Mouse (Mus musculus) megakaryocyte, embryonic 14.5 days (primary cell): ENCODE results near the gene Nr1h3. TPM values are rescaled to one million over a fixed set of nuclear protein-coding genes. Genes with fewer than 3 reads are reported as not detected.

Experiments
- H3K27me3 ChIP-seq: replicated peaks from 2 replicates; pipeline ENCODE3; 2012; ENCODE audit warnings: inconsistent platforms
- H3K36me3 ChIP-seq: replicated peaks from 2 replicates; pipeline ENCODE3; 2012; ENCODE audit warnings: low read length, inconsistent platforms, mixed read lengths
- H3K4me1 ChIP-seq: 2 replicates; pipeline ENCODE4 v1.6.1; 2012; ENCODE audit warnings: inconsistent platforms
- H3K4me3 ChIP-seq: replicated peaks from 2 replicates; pipeline ENCODE3; 2012; ENCODE audit warnings: moderate library complexity, mild to moderate bottlenecking, inconsistent platforms
- H3K9me3 ChIP-seq: 2 replicates; pipeline ENCODE4 v1.6.1; 2012; ENCODE audit warnings: inconsistent platforms
- FLI1 ChIP-seq: IDR thresholded peaks from 2 replicates; pipeline ENCODE4 v1.6.1; 2012; ENCODE audit warnings: low read length, inconsistent platforms, mixed read lengths
- GATA1 ChIP-seq: IDR thresholded peaks from 3 replicates; pipeline ENCODE4 v1.6.1; 2012; ENCODE audit warnings: mixed read lengths, low read length, inconsistent platforms, borderline replicate concordance
- polyA plus RNA-seq: library from polyadenylated mRNA; stranded (reverse); fragments of >175 nt; gene quantifications from 2 replicates; pipeline ENCODE4 v1.2.3, GENCODE M21; 2012; ENCODE audit warnings: low replicate concordance; ENCODE audit not compliant: insufficient read depth

Nr1h3 gene
- polyA plus RNA-seq, 1 experiment, result 7.4 TPM

DNA sequence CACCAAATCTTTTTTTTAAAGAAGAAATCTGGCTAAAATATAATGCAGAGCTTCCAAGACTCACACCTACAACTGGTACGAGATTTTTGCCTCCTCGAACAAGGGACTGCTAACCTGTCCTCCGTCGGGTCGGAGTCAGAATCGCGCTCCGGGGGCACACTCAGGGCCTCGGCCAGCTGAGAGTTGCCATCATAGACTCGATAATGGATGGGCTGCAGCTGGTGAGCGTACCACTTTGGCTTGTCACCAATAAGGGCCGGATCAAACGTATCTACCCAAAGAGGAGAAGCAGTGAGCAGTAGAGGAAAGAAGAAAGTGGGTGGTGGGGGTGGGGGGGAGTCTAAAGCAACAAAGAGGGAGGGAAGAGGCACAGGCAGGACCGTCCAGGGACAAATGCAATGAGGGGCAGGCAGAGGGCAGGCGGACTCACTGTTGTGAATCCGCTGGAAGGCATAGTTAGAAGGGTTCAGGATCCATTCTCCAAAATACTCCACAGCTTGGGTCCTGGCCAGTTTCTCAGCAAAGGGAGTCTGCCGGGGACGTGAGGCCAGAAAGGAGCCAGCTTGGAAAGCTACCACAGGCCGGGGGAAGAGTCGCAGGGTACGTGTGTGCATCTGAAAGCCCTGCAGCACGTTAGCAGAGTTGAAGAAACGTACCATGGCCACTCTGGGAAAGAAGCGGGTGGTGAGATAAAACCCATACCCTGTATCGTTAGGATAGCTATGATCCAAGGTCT, 32.9 kb downstream of the Nr1h3 start:
- no peaks in the 10 kb centered on the region for H3K9me3 ChIP-seq
- no peaks in the 10 kb centered on the region for H3K27me3 ChIP-seq
- H3K4me1 ChIP-seq, result no peaks in the 10 kb centered on the region; the same call in 1 of the 2 replicates
- TF ChIP-seq FLI1, result no peak
- no peak for TF ChIP-seq GATA1
- no peak overlapping the region for H3K4me3 ChIP-seq
- H3K36me3 ChIP-seq, result peaks cover 97% of the 10 kb centered on the region

DNA sequence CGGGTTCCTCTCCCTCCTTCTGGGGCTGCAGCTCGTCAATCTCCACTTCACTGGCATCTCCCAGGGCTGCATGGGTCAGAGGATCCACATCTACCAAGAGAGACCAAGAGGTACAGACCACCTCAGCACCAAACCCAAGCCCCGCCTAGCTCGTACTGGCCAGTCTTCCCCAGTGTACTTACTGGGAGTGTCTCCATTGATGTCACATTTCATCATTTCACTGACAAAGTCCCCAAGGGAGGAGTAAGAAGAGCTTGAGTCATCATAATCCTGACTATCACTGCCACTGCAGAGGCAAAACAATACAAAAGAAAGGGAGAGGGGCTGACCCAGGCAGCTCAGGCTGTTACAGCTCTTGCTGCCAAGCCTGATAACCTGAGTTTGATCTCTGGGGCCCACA, 35.0 kb downstream of the Nr1h3 start:
- TF ChIP-seq FLI1 (no peak), GATA1 (no peak)
- H3K4me1 ChIP-seq, result peaks cover 9% of the 10 kb centered on the region; the same call in 1 of the 2 replicates
- H3K9me3 ChIP-seq, result no peaks in the 10 kb centered on the region
- H3K4me3 ChIP-seq, result no peak overlapping the region
- no peaks in the 10 kb centered on the region for H3K27me3 ChIP-seq
- peaks cover 98% of the 10 kb centered on the region for H3K36me3 ChIP-seq

DNA sequence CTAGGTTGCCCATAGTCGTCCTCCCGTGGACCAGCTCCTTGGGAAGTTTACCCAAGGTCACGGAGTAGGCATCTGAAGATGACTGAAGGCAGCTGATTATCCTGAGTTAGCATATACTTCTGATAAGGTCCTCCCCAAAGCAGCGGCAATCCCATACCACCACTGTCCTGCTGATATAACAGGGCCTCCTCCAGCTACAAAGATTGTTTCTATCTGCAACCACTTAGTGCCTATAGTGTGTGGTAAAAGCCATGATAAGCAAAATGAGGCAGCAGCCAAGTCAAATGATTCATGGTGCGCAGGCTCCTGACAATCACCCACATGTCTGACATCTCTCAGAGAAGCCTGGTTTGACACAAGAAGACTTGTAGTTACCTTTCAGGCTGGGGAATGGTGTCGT, 37.6 kb downstream of the Nr1h3 start:
- Histone ChIP-seq H3K9me3 (no peaks in the 10 kb centered on the region), H3K27me3 (no peaks in the 10 kb centered on the region), H3K36me3 (peaks cover 98% of the 10 kb centered on the region), H3K4me3 (no peak overlapping the region), H3K4me1 (peaks cover 12% of the 10 kb centered on the region; the same call in 1 of the 2 replicates)
- TF ChIP-seq GATA1 (no peak), FLI1 (no peak)

DNA sequence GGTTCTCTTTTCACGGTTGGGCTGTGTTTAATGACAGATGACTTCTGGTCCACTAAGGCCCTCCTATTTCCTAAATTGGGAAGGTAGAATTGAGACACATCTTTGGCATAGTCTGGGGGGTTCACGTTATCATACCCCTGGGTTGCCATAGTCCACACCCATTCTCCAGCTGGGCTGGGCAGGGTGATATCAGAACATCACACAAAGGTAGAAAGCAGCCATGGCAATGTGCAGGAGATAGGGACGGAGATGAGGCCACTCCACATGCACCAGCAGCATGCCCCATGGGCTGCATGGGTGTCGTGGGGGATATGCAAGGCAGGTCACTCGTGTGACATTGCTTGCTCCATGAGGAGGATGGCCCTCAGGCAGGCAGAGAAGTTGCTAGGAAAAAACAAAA, 39.1 kb downstream of the Nr1h3 start:
- peak overlapping the region; percentile 44 for H3K4me3 ChIP-seq
- H3K4me1 ChIP-seq, result peaks cover 12% of the 10 kb centered on the region; the same call in 1 of the 2 replicates
- no peaks in the 10 kb centered on the region for H3K27me3 ChIP-seq
- TF ChIP-seq GATA1, result no peak
- TF ChIP-seq FLI1, result no peak
- peaks cover 98% of the 10 kb centered on the region for H3K36me3 ChIP-seq
- H3K9me3 ChIP-seq, result no peaks in the 10 kb centered on the region

DNA sequence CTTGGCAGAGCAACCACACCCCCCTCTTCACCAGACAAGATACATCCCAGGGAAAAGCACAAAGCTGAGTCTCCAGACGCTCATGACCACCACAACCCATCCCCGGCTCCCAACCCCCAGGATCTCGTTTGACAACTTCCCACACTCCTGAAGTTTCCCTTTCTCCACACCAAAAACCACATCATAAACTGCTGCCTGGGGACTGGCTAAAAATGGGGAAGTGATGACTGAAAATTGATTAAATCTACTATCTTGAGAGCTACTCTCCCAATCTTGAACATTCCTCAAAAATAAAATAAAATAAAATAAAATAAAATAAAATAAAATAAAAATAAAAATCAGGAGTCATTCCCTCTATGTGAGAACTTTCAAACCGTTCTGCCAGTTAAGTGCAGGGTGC, 39.7 kb downstream of the Nr1h3 start:
- Histone ChIP-seq H3K4me3 (no peak overlapping the region), H3K36me3 (peaks cover 98% of the 10 kb centered on the region), H3K9me3 (no peaks in the 10 kb centered on the region), H3K27me3 (no peaks in the 10 kb centered on the region), H3K4me1 (peaks cover 12% of the 10 kb centered on the region; the same call in 1 of the 2 replicates)
- no peak for TF ChIP-seq FLI1
- TF ChIP-seq GATA1, result no peak

DNA sequence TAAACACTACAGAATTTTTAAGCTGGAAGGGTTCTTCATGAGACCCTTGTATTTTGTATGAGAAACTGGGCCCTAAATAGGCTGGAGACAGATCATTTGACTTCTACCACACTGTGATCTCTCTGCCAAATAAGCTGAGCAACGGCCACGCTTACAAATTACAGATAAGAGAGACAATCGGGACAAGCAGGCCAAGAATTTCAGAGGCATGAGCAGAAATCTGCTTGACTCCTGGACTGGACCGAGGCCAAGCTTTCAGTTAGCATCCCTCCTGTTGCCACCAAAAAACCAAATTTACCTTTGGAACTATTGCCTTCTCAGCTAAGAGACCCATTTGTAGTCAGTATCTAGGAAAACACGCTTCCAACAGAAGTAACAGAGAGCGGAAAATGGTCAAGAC, 42.0 kb downstream of the Nr1h3 start:
- Histone ChIP-seq H3K36me3 (peaks cover 99% of the 10 kb centered on the region), H3K9me3 (no peaks in the 10 kb centered on the region), H3K4me3 (no peak overlapping the region), H3K27me3 (no peaks in the 10 kb centered on the region), H3K4me1 (peaks cover 12% of the 10 kb centered on the region; the same call in 1 of the 2 replicates)
- TF ChIP-seq FLI1 (no peak), GATA1 (no peak)

DNA sequence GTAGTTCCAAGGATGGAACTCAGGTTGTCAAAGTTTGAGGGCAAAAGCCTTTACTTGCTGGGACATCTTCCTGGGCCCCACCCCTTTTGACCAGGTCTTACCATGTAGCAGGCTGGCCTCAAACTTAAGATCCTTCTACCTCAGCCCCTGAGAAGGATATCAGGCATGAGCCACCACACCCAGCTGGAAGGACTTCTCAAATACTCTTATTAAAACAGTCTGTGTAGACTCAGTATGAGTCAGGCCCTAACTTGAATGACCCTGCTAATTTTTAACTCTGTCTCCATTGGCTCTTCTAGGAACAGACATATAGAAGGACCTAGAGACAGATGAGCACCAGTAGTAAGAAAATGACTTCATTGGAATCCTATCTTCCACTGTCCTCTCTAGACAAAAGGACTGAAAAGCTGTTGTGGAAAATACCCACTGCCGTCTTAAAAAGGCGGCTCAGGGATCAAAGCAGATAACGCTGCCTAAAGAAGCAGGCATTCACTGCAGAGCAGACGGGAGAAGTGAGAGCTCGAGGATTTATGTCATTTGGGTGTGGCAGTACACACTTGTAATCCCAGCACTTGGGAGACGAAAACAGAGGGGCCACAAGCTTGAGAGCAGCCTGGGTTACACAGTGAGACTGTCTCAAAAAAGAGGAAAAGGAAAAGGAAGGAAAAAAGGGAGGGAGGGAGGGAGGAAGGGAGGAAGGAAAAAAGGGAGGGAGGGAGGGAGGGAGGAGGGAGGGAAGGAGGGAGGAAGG, 45.5 kb downstream of the Nr1h3 start:
- Histone ChIP-seq H3K36me3 (peaks cover 99% of the 10 kb centered on the region), H3K4me1 (no peaks in the 10 kb centered on the region), H3K27me3 (no peaks in the 10 kb centered on the region), H3K4me3 (no peak overlapping the region), H3K9me3 (no peaks in the 10 kb centered on the region)
- TF ChIP-seq GATA1 (no peak), FLI1 (no peak)

DNA sequence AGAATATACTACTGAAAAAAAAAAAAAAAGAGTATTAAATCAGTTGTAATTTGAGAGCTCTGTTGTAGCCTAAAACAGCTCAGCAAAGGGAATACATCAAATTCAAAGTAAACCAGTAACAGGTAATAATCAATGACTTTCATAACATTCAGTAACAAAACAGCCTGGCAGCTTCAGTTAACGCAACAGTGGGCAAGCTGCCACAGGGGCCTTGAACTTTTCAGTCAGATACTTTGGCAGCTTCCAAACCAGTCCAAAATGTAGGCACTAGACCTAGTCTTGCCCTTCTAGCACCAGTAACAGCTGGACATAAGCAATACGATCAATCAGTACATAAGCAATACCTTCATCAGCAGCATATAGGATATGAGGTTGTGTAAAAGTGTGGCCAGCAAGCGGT, 48.5 kb downstream of the Nr1h3 start:
- Histone ChIP-seq H3K27me3 (no peaks in the 10 kb centered on the region), H3K9me3 (no peaks in the 10 kb centered on the region), H3K4me3 (no peak overlapping the region), H3K36me3 (peaks cover 96% of the 10 kb centered on the region), H3K4me1 (no peaks in the 10 kb centered on the region)
- no peak for TF ChIP-seq GATA1
- TF ChIP-seq FLI1, result no peak

DNA sequence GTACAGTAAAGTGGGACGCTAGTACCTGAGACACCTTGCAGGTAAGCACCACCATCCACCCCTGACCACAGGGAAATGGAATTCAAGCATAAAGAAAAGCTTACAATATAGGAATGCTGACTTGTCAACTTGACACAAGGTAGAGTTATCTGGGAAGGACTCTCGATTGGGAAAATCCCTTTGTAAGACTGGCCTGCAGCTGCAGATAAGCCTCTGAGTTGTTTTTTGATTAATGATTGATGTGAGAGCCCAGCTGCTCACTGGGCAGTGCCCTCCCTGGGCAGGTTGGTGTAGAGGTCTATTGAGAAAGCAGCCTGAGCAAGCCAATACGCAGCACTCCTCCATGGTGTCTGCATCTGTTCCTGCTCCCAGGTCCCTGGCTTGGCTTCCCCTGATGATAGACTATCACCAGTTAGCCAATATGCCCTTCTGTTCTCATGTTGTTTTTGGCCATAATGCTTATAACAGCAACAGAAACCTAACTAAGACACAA, 49.7 kb downstream of the Nr1h3 start:
- Histone ChIP-seq H3K4me3 (no peak overlapping the region), H3K4me1 (no peaks in the 10 kb centered on the region), H3K36me3 (peaks cover 95% of the 10 kb centered on the region), H3K27me3 (no peaks in the 10 kb centered on the region), H3K9me3 (no peaks in the 10 kb centered on the region)
- TF ChIP-seq GATA1, result no peak
- TF ChIP-seq FLI1, result no peak

DNA sequence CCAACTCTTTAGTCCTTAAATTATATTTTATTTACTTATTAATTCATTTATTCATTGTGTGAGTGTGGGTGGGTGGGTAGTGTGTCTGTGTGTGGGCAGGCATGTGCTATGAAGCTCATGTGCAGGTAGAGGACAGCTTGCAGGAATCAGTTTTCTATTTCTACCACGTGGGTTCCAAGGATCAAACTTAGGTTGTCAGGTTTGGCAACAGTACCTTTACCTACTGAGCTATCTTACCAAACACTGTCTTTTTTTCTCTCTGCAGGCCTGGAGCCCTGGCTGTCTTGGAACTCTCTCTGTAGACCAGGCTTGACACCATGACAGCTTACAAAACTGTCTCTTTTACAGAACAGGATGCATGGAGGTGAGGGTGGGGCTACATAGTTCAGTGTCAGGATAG, 51.3 kb downstream of the Nr1h3 start:
- peaks cover 97% of the 10 kb centered on the region for H3K36me3 ChIP-seq
- no peak overlapping the region for H3K4me3 ChIP-seq
- H3K27me3 ChIP-seq, result no peaks in the 10 kb centered on the region
- H3K9me3 ChIP-seq, result no peaks in the 10 kb centered on the region
- no peaks in the 10 kb centered on the region for H3K4me1 ChIP-seq
- TF ChIP-seq FLI1 (no peak), GATA1 (no peak)
